Mouse (Mus musculus): ENCODE data around the gene Zfp507. TPM values are rescaled to one million over a fixed set of nuclear protein-coding genes. Genes with fewer than 3 reads are reported as not detected.

Zfp507 gene
- polyA plus RNA-seq, 1 experiment from 2014 or later: 16.3 TPM

GRCm38 (mm10) chr7:35821357-35821756 is 18.6 kb upstream of the Zfp507 start:
- no peaks in the 10 kb centered on the region for H3K36me3 ChIP-seq (ENCODE audit: control insufficient read depth, insufficient read depth, low read length)
- H3K4me3 ChIP-seq (ENCODE audit: low read depth, low read length): no peak overlapping the region
- H3K4me1 ChIP-seq (ENCODE audit: control insufficient read depth, insufficient read depth, low read length): no peaks in the 10 kb centered on the region
- WGBS: 90% methylated on average over 5 of the region's 5 CpGs
- no peak overlapping the region for H3K9ac ChIP-seq (ENCODE audit: low read length)
- no peak overlapping the region for H3K27ac ChIP-seq (ENCODE audit: low read depth, low read length)
- no peak overlapping the region for H3K4me2 ChIP-seq
- H3K27me3 ChIP-seq (ENCODE audit: control insufficient read depth, insufficient read depth, low read length): no peaks in the 10 kb centered on the region
- DNase-seq (ENCODE audit: low spot score, missing footprints): no peak
- no peak for ATAC-seq (ENCODE audit: low FRiP score)
- no peaks in the 10 kb centered on the region for H3K9me3 ChIP-seq (ENCODE audit: control insufficient read depth, low read length)

GRCm38 (mm10) chr7:35819486-35819885 is 16.7 kb upstream of the Zfp507 start:
- Histone ChIP-seq H3K4me1 (ENCODE audit: control insufficient read depth, insufficient read depth, low read length) (no peaks in the 10 kb centered on the region), H3K27me3 (ENCODE audit: control insufficient read depth, insufficient read depth, low read length) (no peaks in the 10 kb centered on the region), H3K36me3 (ENCODE audit: control insufficient read depth, insufficient read depth, low read length) (no peaks in the 10 kb centered on the region), H3K4me3 (ENCODE audit: low read depth, low read length) (no peak overlapping the region), H3K4me2 (no peak overlapping the region), H3K9ac (ENCODE audit: low read length) (no peak overlapping the region), H3K9me3 (ENCODE audit: control insufficient read depth, low read length) (no peaks in the 10 kb centered on the region), H3K27ac (ENCODE audit: low read depth, low read length) (no peak overlapping the region)
- DNase-seq (ENCODE audit: low spot score, missing footprints) (peak; percentile 59), ATAC-seq (ENCODE audit: low FRiP score) (no peak)
- WGBS: 93% methylated on average over 4 of the region's 4 CpGs

DNA sequence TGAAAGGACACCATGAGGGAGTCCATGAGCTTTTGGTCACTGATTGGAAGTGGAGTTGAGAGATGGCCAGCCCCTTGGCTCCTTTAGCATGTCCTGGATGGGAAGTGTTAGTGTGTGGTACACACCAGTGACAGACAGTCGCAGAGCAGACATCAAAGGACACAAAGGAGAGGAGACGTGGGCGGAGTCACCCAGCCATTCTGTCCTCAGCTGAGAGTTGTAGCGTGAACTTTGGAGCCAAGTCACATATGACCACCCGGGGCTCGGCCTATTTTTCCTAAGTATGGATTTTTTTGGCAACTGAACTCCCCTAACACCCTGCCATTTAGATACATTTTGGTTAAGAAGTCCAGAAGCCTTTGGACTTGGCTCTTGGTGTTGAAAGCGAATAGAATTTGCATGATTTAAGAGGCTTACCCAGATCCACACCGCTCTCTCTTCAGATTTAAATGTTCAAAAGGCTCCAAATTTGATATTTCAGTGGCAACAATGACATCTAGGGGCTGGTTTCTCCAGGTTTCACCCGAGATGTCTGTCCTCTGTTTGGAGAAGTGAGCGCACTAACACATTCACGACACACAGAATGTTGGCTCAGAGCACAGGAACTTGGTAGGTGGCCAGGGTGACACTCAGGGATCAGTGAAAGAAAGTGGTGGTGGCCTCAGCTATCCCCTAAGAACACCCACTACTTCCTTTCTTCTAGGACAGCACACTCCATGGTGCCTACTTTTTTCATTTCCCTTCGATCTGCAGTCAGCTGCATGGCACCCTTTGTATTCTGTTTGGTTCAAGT is 12.2 kb upstream of the Zfp507 start:
- no peak overlapping the region for H3K4me2 ChIP-seq
- H3K4me1 ChIP-seq (ENCODE audit: control insufficient read depth, insufficient read depth, low read length): no peaks in the 10 kb centered on the region
- H3K36me3 ChIP-seq (ENCODE audit: control insufficient read depth, insufficient read depth, low read length): no peaks in the 10 kb centered on the region
- DNase-seq (ENCODE audit: low spot score, missing footprints) (peak; percentile 31), ATAC-seq (ENCODE audit: low FRiP score) (no peak)
- H3K27ac ChIP-seq (ENCODE audit: low read depth, low read length): no peak overlapping the region
- WGBS: 78% methylated on average over 12 of the region's 12 CpGs
- H3K9me3 ChIP-seq (ENCODE audit: control insufficient read depth, low read length): no peaks in the 10 kb centered on the region
- no peaks in the 10 kb centered on the region for H3K27me3 ChIP-seq (ENCODE audit: control insufficient read depth, insufficient read depth, low read length)
- H3K9ac ChIP-seq (ENCODE audit: low read length): no peak overlapping the region
- H3K4me3 ChIP-seq (ENCODE audit: low read depth, low read length): no peak overlapping the region

- Histone ChIP-seq H3K27ac (ENCODE audit: low read depth, low read length) (no peak overlapping the region), H3K9me3 (ENCODE audit: control insufficient read depth, low read length) (no peaks in the 10 kb centered on the region), H3K9ac (ENCODE audit: low read length) (no peak overlapping the region), H3K27me3 (ENCODE audit: control insufficient read depth, insufficient read depth, low read length) (no peaks in the 10 kb centered on the region), H3K36me3 (ENCODE audit: control insufficient read depth, insufficient read depth, low read length) (no peaks in the 10 kb centered on the region), H3K4me2 (no peak overlapping the region), H3K4me1 (ENCODE audit: control insufficient read depth, insufficient read depth, low read length) (no peaks in the 10 kb centered on the region), H3K4me3 (ENCODE audit: low read depth, low read length) (no peak overlapping the region)
- peak; percentile 45 for DNase-seq (ENCODE audit: low spot score, missing footprints)
- WGBS: 86% methylated on average over 11 of the region's 11 CpGs
- no peak for ATAC-seq (ENCODE audit: low FRiP score)
Measured at GRCm38 (mm10) chr7:35813306-35813705, 10.5 kb upstream of the Zfp507 start.

DNA sequence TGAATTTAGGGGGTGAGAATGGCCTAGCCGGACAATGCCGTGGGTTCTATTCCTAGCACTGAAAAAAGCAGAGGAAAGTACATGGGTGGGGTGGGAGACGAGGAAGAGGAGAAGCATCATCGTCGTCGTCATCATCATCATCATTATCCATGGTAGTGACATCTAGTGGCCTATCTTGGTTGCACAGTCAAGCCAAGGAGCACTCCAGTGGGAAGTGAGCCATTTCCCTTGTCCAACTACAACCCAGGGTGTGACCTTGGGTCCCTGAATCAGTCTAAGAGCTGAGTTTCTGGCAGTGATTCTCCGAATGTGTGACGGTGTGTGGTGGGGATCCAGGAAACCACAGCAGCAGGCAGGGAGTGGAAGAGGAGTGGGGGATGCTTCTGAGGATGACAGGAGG is 7.9 kb upstream of the Zfp507 start:
- no peaks in the 10 kb centered on the region for H3K27me3 ChIP-seq (ENCODE audit: control insufficient read depth, insufficient read depth, low read length)
- H3K4me1 ChIP-seq (ENCODE audit: control insufficient read depth, insufficient read depth, low read length): no peaks in the 10 kb centered on the region
- H3K27ac ChIP-seq (ENCODE audit: low read depth, low read length): no peak overlapping the region
- 58% methylated on average over 8 of the region's 8 CpGs for WGBS
- no peak overlapping the region for H3K4me3 ChIP-seq (ENCODE audit: low read depth, low read length)
- H3K4me2 ChIP-seq: no peak overlapping the region
- ATAC-seq (ENCODE audit: low FRiP score): no peak
- DNase-seq (ENCODE audit: low spot score, missing footprints): peak; percentile 80
- H3K36me3 ChIP-seq (ENCODE audit: control insufficient read depth, insufficient read depth, low read length): no peaks in the 10 kb centered on the region
- H3K9me3 ChIP-seq (ENCODE audit: control insufficient read depth, low read length): no peaks in the 10 kb centered on the region
- no peak overlapping the region for H3K9ac ChIP-seq (ENCODE audit: low read length)

DNA sequence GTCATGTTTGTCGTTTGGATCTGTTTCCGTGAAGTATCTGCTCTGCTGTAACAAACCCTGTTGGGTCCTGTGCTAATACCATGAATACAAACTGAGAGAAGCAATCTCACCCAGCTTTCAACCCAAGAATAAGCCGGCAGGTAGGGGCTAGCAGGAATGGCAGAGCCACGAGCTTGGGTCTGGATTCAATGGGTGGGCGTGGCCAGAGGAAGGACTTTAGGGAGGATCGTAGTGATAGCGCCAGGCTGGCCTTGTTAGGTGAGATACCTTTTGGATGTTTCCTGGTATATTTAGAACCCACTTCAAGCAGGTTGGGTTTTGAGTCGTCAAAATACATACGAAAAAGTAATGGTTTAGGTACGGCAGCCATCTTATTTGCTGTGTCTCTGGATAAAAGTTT is 1.4 kb upstream of the Zfp507 start:
- WGBS: 83% methylated on average over 10 of the region's 10 CpGs
- H3K27me3 ChIP-seq (ENCODE audit: control insufficient read depth, insufficient read depth, low read length): no peaks in the 10 kb centered on the region

GRCm38 (mm10) chr7:35802201-35802905 is 450 bp downstream of the Zfp507 start:
- H3K9me3 ChIP-seq (ENCODE audit: control insufficient read depth, low read length): no peaks in the 10 kb centered on the region
- peaks cover 3% of the 10 kb centered on the region; the same call in 1 of the 2 replicates for H3K4me1 ChIP-seq (ENCODE audit: control insufficient read depth, insufficient read depth, low read length)
- ATAC-seq (ENCODE audit: low FRiP score): peak; percentile 88
- H3K4me3 ChIP-seq (ENCODE audit: low read depth, low read length): peak overlapping the region; percentile 89
- DNase-seq (ENCODE audit: low spot score, missing footprints): peak; percentile 93
- H3K36me3 ChIP-seq (ENCODE audit: control insufficient read depth, insufficient read depth, low read length): peaks cover 8% of the 10 kb centered on the region
- no peaks in the 10 kb centered on the region for H3K27me3 ChIP-seq (ENCODE audit: control insufficient read depth, insufficient read depth, low read length)
- H3K9ac ChIP-seq (ENCODE audit: low read length): peak overlapping the region; percentile 98
- H3K27ac ChIP-seq (ENCODE audit: low read depth, low read length): peak overlapping the region; percentile 79
- peak overlapping the region; percentile 84 for H3K4me2 ChIP-seq
- under 1% methylated on average over 42 of the region's 49 CpGs for WGBS

More for the DNA sequence above, 1.4 kb upstream of the Zfp507 start:
- Histone ChIP-seq H3K4me2 (no peak overlapping the region), H3K4me1 (ENCODE audit: control insufficient read depth, insufficient read depth, low read length) (peaks cover 3% of the 10 kb centered on the region; the same call in 1 of the 2 replicates), H3K9ac (ENCODE audit: low read length) (no peak overlapping the region), H3K36me3 (ENCODE audit: control insufficient read depth, insufficient read depth, low read length) (peaks cover 3% of the 10 kb centered on the region), H3K4me3 (ENCODE audit: low read depth, low read length) (no peak overlapping the region), H3K9me3 (ENCODE audit: control insufficient read depth, low read length) (no peaks in the 10 kb centered on the region), H3K27ac (ENCODE audit: low read depth, low read length) (no peak overlapping the region)
- DNase-seq (ENCODE audit: low spot score, missing footprints) (no peak), ATAC-seq (ENCODE audit: low FRiP score) (no peak)

DNA sequence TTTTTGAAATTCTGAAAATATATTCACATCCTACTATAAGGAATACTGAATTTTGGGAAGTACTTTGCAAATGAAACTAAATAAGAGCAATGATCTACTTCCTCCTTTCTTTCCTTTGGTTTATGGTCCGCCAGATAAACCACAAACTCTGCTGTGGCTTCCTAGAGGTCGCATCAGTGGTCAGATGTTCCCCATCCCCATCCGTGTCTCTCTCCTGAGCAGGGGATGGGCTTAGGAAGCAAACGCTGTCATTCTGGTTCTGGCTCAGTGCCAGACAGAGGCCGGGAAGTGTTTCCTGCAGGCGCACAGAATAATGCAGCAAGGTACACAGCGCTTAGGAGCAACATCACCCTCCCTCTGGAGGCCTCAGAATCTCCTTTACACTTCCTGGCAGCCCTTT is 6.7 kb downstream of the Zfp507 start:
- H3K27me3 ChIP-seq (ENCODE audit: control insufficient read depth, insufficient read depth, low read length): no peaks in the 10 kb centered on the region
- DNase-seq (ENCODE audit: low spot score, missing footprints) (no peak), ATAC-seq (ENCODE audit: low FRiP score) (no peak)
- WGBS: 83% methylated on average over 7 of the region's 7 CpGs
- H3K4me2 ChIP-seq: no peak overlapping the region
- H3K4me1 ChIP-seq (ENCODE audit: control insufficient read depth, insufficient read depth, low read length): no peaks in the 10 kb centered on the region
- no peaks in the 10 kb centered on the region for H3K9me3 ChIP-seq (ENCODE audit: control insufficient read depth, low read length)
- no peak overlapping the region for H3K27ac ChIP-seq (ENCODE audit: low read depth, low read length)
- peaks cover 24% of the 10 kb centered on the region for H3K36me3 ChIP-seq (ENCODE audit: control insufficient read depth, insufficient read depth, low read length)
- H3K4me3 ChIP-seq (ENCODE audit: low read depth, low read length): no peak overlapping the region
- H3K9ac ChIP-seq (ENCODE audit: low read length): no peak overlapping the region

DNA sequence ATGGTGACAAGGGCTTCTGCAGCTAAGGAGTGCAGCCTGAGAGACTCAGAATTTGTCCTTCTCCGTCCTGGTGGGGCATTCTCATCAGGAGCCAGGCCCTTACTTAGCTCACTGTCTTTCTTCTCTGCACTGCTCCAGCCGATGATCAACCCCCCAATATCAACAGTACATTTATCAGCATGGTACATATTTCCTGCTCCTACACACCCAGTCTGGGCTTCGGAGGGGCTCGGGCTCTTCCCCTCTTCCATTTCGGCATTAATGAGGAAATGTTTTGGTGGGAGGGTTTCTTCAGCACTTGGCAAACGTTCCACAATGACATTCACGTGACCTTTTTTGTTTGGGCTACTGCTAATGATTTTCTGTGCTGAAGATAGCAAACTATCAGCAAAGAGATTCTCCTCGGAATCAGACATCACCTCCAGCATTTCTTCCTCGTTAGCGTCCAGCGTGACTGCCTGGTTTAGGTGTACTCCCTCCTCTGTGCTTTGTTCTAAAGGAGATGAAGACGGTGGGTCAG is 8.6 kb downstream of the Zfp507 start:
- no peaks in the 10 kb centered on the region for H3K27me3 ChIP-seq (ENCODE audit: control insufficient read depth, insufficient read depth, low read length)
- no peak for ATAC-seq (ENCODE audit: low FRiP score)
- WGBS: 92% methylated on average over 12 of the region's 12 CpGs

More for the DNA sequence above, 8.6 kb downstream of the Zfp507 start:
- Histone ChIP-seq H3K27ac (ENCODE audit: low read depth, low read length) (no peak overlapping the region), H3K9me3 (ENCODE audit: control insufficient read depth, low read length) (no peaks in the 10 kb centered on the region), H3K9ac (ENCODE audit: low read length) (no peak overlapping the region), H3K4me3 (ENCODE audit: low read depth, low read length) (no peak overlapping the region), H3K4me2 (no peak overlapping the region), H3K36me3 (ENCODE audit: control insufficient read depth, insufficient read depth, low read length) (peaks cover 23% of the 10 kb centered on the region), H3K4me1 (ENCODE audit: control insufficient read depth, insufficient read depth, low read length) (no peaks in the 10 kb centered on the region)
- no peak for DNase-seq (ENCODE audit: low spot score, missing footprints)

All from midbrain, embryonic 11.5 days (tissue).